In genomic region chr6:145076286-145076685, GRCm38 (mm10) we compare ENCODE assay signal across 7 mouse cellular contexts. TPM values are rescaled to one million over a fixed set of nuclear protein-coding genes. Genes with fewer than 3 reads are reported as not detected.
DNase-seq lines count a peak whose midpoint lies in the region; ATAC-seq and TF ChIP-seq lines count a peak whose summit lies in the region.

No protein-coding gene starts in this region.

- peak overlapping the region; percentile 59 for H3K4me3 ChIP-seq in layer of hippocampus, adult 2 months
- H3K4me3 ChIP-seq in embryonic facial prominence, embryonic 13.5 days: peak overlapping the region; percentile 51
- H3K4me3 ChIP-seq in intestine, embryonic 16.5 days (ENCODE audit: low read length): peak overlapping the region; percentile 53

- ATAC-seq in embryonic facial prominence, embryonic 13.5 days (ENCODE audit: insufficient number of reproducible peaks, insufficient read depth, low FRiP score, low TSS enrichment, low read depth): no peak
- ATAC-seq in intestine, embryonic 16.5 days: no peak

- TF ChIP-seq CTCF in layer of hippocampus, adult 2 months (conservative IDR thresholded peaks at IDR 0.05): no peak

- H3K27me3 ChIP-seq in embryonic facial prominence, embryonic 13.5 days: peaks cover 35% of the 10 kb centered on the region
- H3K27me3 ChIP-seq in intestine, embryonic 16.5 days (replicated peaks; ENCODE audit: control insufficient read depth, insufficient read depth, low read length): peaks cover 7% of the 10 kb centered on the region

- H3K9ac ChIP-seq in embryonic facial prominence, embryonic 13.5 days: peak overlapping the region; percentile 64; the same call in 1 of the 2 replicates
- H3K9ac ChIP-seq in intestine, embryonic 16.5 days (ENCODE audit: low read depth, low read length): no peak overlapping the region

- H3K4me1 ChIP-seq in embryonic facial prominence, embryonic 13.5 days: 0 out of 2 replicates have a peak, but pooled peaks cover 7% of the 10 kb centered on the region
- H3K4me1 ChIP-seq in intestine, embryonic 16.5 days (ENCODE audit: control insufficient read depth, insufficient read depth, low read length): peaks cover 10% of the 10 kb centered on the region; the same call in 1 of the 2 replicates

- peak overlapping the region; percentile 78 for H3K4me2 ChIP-seq in embryonic facial prominence, embryonic 13.5 days
- H3K4me2 ChIP-seq in intestine, embryonic 16.5 days (ENCODE audit: low read depth, low read length): peak overlapping the region; percentile 76; the same call in 1 of the 2 replicates

- no peak overlapping the region for H3K27ac ChIP-seq in layer of hippocampus, adult 2 months
- H3K27ac ChIP-seq in embryonic facial prominence, embryonic 13.5 days: no peak overlapping the region
- H3K27ac ChIP-seq in intestine, embryonic 16.5 days (ENCODE audit: low read length): no peak overlapping the region

- 10% methylated on average over 9 of the region's 9 CpGs for WGBS in embryonic facial prominence, embryonic 13.5 days
- 23% methylated on average over 9 of the region's 9 CpGs for WGBS in intestine, embryonic 16.5 days

- no peaks in the 10 kb centered on the region for H3K36me3 ChIP-seq in embryonic facial prominence, embryonic 13.5 days
- H3K36me3 ChIP-seq in intestine, embryonic 16.5 days (ENCODE audit: control insufficient read depth, insufficient read depth, low read length): no peaks in the 10 kb centered on the region

- no peaks in the 10 kb centered on the region for H3K9me3 ChIP-seq in embryonic facial prominence, embryonic 13.5 days
- no peaks in the 10 kb centered on the region for H3K9me3 ChIP-seq in intestine, embryonic 16.5 days (ENCODE audit: control insufficient read depth, low read length)

- no peak for DNase-seq in layer of hippocampus, adult 2 months (ENCODE audit: low spot score in 2 of 2)
- no peak for DNase-seq in layer of hippocampus, adult 11-12 months (ENCODE audit: low spot score)
- DNase-seq in retina, embryonic 14.5 days (ENCODE audit: low spot score): peak; percentile 25
- no peak for DNase-seq in right cerebral cortex, adult 2 months (ENCODE audit: low spot score in 2 of 2)
- no peak for DNase-seq in urinary bladder, postnatal 10 days (ENCODE audit: low spot score)

RNA-seq across cellular contexts. Expression of gene Bcat1, which starts 0.3 kb away (rescaled TPM):
- total RNA-seq in layer of hippocampus, adult 2 months (2021): 100 to 1,000 TPM in 1 of 2 experiments, 10 to 100 TPM in 1; 96.8 to 105 TPM
- polyA plus RNA-seq in embryonic facial prominence, embryonic 13.5 days (2015; fragmentation: Nextera tagmentation; extraction: Ambion mirVana): 23.9 and 32.3 TPM in 2 replicates
- 5.1 and 6.0 TPM in 2 replicates for polyA plus RNA-seq in intestine, embryonic 16.5 days (2015; fragmentation: Nextera tagmentation; extraction: Ambion mirVana)

RNA-seq across cellular contexts. Expression of gene Lrmp, which starts 39.2 kb away (rescaled TPM):
- total RNA-seq in layer of hippocampus, adult 2 months (2021): 1 to 10 TPM; 3.8 to 6.1 TPM
- 1.9 and 2.7 TPM in 2 replicates for polyA plus RNA-seq in embryonic facial prominence, embryonic 13.5 days (2015; fragmentation: Nextera tagmentation; extraction: Ambion mirVana)
- 4.3 and 4.9 TPM in 2 replicates for polyA plus RNA-seq in intestine, embryonic 16.5 days (2015; fragmentation: Nextera tagmentation; extraction: Ambion mirVana)
